Mouse (Mus musculus) heart, embryonic 15.5 days (tissue): Measurements from ENCODE around the gene Pltp. TPM values are rescaled to one million over a fixed set of nuclear protein-coding genes. Genes with fewer than 3 reads are reported as not detected.

ENCODE experiments used
- ATAC-seq: fragments of 200-750 bp; cut with Nextera tagmentation; replicated peaks from 2 replicates; pipeline ENCODE4 v1.8.0; 2017; ENCODE audit warnings: low read depth, moderate TSS enrichment; ENCODE audit not compliant: insufficient number of reproducible peaks, insufficient read depth, low FRiP score
- H3K27ac ChIP-seq: fragments of 300-500 bp; sonication (generic); 2 replicates; pipeline ENCODE4 v1.5.1; 2015; ENCODE audit warnings: mild to moderate bottlenecking, inconsistent platforms
- H3K27me3 ChIP-seq: fragments of 300-500 bp; sonication (generic); 2 replicates; pipeline ENCODE4 v1.6.1; 2015; ENCODE audit warnings: inconsistent platforms
- H3K36me3 ChIP-seq: fragments of 300-500 bp; sonication (generic); 2 replicates; pipeline ENCODE4 v1.6.1; 2015; ENCODE audit warnings: mild to moderate bottlenecking, inconsistent platforms
- H3K4me1 ChIP-seq: fragments of 300-500 bp; sonication (generic); replicated peaks from 2 replicates; pipeline ENCODE4 v1.6.1; 2015; ENCODE audit warnings: inconsistent platforms
- H3K4me2 ChIP-seq: fragments of 300-500 bp; sonication (generic); 2 replicates; pipeline ENCODE4 v1.6.1; 2015; ENCODE audit warnings: inconsistent platforms, mild to moderate bottlenecking, moderate library complexity
- H3K4me3 ChIP-seq: fragments of 300-500 bp; sonication (generic); 2 replicates; pipeline ENCODE4 v1.5.1; 2015; ENCODE audit warnings: mild to moderate bottlenecking, inconsistent platforms
- H3K9ac ChIP-seq: fragments of 300-500 bp; sonication (generic); 2 replicates; pipeline ENCODE4 v1.6.1; 2015; ENCODE audit warnings: mild to moderate bottlenecking, inconsistent platforms
- H3K9me3 ChIP-seq: fragments of 300-500 bp; sonication (generic); replicated peaks from 2 replicates; pipeline ENCODE4 v1.6.1; 2016; ENCODE audit warnings: inconsistent platforms
- WGBS: fragments of 180-500 bp; shearing (Covaris S2); methylation state at CpG from one replicate; pipeline ENCODE4 v1.1.7; 2015; ENCODE audit warnings: mixed read lengths; 5-methylcytosine and 5-hydroxymethylcytosine counted together
- polyA plus RNA-seq: library from polyadenylated mRNA; unstranded; fragments of >200 nt; fragmentation: Nextera tagmentation; extraction: Ambion mirVana; gene quantifications from 2 replicates; pipeline ENCODE4 v1.2.1, GENCODE M21; 2015

The Pltp gene
- polyA plus RNA-seq, 1 experiment from 2014 or later = 14.0 TPM

DNA sequence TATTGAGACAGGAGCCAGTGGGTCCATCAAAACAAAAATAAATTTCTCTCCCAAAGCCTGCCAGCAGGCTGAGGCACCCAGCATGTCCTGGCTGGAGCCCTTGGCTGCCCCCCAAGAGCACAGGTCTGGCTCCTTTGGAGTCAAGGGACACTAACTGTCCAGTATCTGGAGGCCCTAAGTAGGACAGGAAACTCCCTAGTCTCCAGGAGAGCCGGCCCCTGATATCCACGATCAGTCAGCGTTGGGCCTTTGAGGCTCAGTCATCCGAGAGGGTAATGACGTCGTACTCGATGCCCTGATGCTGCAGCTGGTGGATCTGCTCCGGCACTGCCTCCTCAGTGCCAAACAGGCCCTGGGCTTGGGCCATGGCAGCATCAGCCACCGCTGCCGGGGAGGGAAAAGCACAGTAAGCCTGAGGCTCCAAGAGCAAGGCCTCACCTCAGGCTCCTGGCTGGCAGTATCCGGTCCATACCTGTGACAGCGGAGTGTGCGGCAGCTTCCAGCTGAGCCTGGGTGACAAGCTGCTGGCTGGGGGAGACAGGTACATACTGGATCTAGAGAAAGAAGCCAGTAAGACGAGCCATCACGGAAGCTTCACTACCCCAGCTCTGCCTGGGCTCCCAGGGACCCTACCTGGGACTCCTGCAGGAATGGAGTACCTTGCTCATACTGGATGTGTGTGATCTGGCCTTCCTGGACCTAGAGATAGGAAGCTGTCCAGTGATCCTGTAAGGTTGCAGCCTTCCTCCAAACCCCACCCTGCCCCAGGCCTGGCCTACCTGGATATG, 34.6 kb upstream of the Pltp start:
- H3K27ac ChIP-seq = no peak overlapping the region
- ATAC-seq = no peak
- WGBS = 83% methylated on average over 15 of the region's 15 CpGs
- H3K36me3 ChIP-seq = peaks cover 98% of the 10 kb centered on the region
- H3K4me3 ChIP-seq = no peak overlapping the region
- no peak overlapping the region for H3K9ac ChIP-seq
- H3K9me3 ChIP-seq = no peaks in the 10 kb centered on the region
- H3K27me3 ChIP-seq = no peaks in the 10 kb centered on the region
- no peaks in the 10 kb centered on the region for H3K4me1 ChIP-seq
- H3K4me2 ChIP-seq = no peak overlapping the region

DNA sequence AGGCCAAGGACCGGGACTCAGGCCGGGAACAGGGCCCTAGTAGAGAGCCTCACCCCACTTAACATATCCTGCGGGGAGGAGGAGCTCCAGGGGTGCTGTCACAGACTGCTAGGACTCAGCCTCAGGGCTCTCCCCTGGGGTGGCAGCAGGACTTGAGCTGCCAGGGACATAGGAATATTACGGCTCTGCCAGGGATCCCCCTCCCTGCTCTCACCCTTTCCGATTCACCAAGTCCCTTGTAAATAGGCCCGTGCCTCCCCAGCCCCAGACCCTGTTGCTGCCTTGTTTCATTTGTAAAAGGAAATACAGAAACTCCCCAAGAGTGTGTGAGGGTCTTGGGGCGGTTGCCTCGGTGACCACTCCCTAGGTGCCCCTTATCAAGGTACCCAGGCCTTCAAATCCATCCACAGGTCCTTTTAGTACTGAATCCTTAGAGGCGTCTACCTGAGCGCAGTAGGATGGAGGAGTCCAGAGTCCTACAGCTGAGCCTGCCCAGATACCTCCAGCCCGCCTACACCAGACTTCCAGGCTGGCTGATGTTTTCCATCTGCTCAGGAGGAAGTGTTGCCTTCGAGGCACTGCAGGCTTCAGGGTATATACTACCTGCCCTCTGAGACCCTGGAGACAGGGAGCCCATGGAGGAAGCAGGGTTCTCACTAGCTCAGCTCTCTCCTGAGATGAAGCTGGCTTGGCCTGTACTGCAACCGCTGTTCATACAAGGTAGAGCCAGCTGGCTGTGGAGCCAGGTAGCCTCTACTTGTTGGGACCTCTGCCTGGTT, 33.7 kb upstream of the Pltp start:
- H3K4me3 ChIP-seq = no peak overlapping the region
- no peaks in the 10 kb centered on the region for H3K9me3 ChIP-seq
- WGBS = 79% methylated on average over 13 of the region's 13 CpGs

DNA sequence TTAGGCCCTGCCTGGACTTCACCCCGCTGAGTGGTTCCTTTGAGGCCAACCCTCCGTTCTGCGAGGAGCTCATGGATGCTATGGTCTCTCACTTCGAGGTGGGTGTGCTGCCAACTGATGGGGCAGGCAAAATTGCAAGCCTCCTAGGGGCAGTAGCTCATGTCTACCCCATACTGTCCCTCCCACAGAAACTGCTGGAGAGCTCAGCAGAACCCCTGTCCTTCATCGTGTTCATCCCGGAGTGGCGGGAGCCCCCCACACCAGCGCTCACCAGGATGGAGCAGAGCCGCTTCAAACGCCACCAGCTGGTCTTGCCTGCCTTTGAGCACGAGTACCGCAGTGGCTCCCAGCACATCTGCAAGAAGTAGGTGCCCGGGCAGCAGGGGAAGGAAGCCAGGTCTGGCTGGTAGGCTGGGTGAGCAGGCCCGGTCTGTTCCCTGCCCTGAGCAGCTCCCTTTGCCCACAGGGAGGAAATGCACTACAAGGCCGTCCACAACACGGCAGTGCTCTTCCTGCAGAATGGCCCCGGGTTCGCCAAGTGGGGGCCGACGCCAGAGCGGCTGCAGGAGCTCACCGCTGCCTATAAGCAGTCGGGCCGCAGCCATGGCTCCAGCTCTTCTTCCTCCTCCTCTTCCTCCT, 33.0 kb upstream of the Pltp start:
- WGBS = 94% methylated on average over 24 of the region's 24 CpGs
- ATAC-seq = no peak
- H3K27me3 ChIP-seq = no peaks in the 10 kb centered on the region
- peaks cover 7% of the 10 kb centered on the region for H3K4me1 ChIP-seq
- H3K27ac ChIP-seq = no peak overlapping the region
- no peaks in the 10 kb centered on the region for H3K9me3 ChIP-seq
- H3K4me3 ChIP-seq = no peak overlapping the region
- no peak overlapping the region for H3K9ac ChIP-seq
- H3K4me2 ChIP-seq = no peak overlapping the region
- H3K36me3 ChIP-seq = peaks cover 97% of the 10 kb centered on the region

More for the DNA sequence above, 33.7 kb upstream of the Pltp start:
- Histone ChIP-seq H3K27ac (no peak overlapping the region), H3K4me2 (no peak overlapping the region), H3K27me3 (no peaks in the 10 kb centered on the region), H3K4me1 (no peaks in the 10 kb centered on the region), H3K9ac (no peak overlapping the region), H3K36me3 (peaks cover 100% of the 10 kb centered on the region)
- no peak for ATAC-seq

DNA sequence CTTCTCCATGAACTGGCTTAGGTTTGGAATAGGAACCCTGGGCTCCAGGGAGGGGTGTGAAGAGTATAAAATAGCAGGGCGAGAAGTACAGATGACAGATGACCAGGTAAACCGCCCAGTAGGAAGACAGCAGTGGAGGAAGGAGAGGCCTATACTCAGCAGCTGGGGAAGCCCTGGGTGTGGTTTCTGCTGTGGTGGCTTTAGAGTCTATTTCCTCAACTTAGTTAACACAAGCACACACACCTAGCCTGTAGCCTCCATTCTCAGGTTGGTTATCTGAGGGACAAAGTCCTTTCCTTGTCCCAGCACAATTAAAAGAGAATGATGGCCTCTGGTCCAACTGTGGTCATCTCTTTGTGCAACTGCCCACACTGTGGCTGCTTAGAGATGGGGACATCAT, 32.4 kb upstream of the Pltp start:
- H3K36me3 ChIP-seq = peaks cover 97% of the 10 kb centered on the region
- no peak overlapping the region for H3K4me3 ChIP-seq
- no peaks in the 10 kb centered on the region for H3K27me3 ChIP-seq
- 94% methylated on average over 2 of the region's 2 CpGs for WGBS
- H3K27ac ChIP-seq = no peak overlapping the region
- H3K4me1 ChIP-seq = peaks cover 10% of the 10 kb centered on the region
- no peaks in the 10 kb centered on the region for H3K9me3 ChIP-seq
- H3K4me2 ChIP-seq = no peak overlapping the region
- H3K9ac ChIP-seq = no peak overlapping the region
- ATAC-seq = no peak

DNA sequence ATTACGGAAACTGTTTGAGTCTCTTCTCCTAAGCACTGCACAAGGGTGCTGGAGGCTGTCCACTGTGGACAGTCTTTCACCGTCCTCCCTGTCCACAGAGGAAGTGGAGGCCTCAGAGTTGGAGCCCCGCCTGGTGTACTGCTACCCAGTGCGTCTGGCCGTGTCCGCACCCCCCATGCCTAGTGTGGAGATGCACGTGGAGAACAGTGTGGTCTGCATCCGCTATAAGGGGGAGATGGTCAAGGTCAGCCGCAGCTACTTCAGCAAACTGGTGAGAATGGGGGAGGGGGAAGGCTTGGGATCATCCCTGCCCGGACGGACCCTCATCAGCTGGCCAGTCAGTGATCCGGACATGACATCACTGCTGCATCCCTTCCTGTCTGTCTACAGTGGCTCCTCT, 31.5 kb upstream of the Pltp start:
- WGBS = 75% methylated on average over 12 of the region's 12 CpGs
- no peak for ATAC-seq
- peaks cover 10% of the 10 kb centered on the region for H3K4me1 ChIP-seq

DNA sequence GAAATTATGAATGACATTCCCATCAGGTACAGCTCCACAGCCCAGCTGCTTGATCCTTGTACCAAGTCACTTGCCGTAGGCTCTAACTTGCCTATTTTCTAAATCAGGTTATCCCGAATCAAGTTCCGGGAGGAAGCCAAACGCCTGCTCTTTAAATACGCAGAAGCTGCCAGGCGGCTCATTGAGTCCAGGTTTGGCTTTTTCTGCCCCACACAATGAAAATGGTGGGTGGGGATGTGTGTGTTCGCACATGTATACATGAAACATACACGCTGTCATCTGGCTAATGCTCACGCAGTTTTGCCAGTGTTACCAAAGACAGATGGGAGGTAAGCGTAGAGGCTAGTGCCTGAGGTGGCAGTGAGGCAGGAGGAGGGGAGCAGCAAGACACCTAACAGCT, 29.1 kb upstream of the Pltp start:
- H3K9me3 ChIP-seq = no peaks in the 10 kb centered on the region
- ATAC-seq = no peak
- H3K27ac ChIP-seq = no peak overlapping the region
- H3K4me2 ChIP-seq = no peak overlapping the region
- no peaks in the 10 kb centered on the region for H3K27me3 ChIP-seq
- WGBS = 93% methylated on average over 10 of the region's 10 CpGs
- no peak overlapping the region for H3K4me3 ChIP-seq
- peaks cover 10% of the 10 kb centered on the region for H3K4me1 ChIP-seq
- peaks cover 76% of the 10 kb centered on the region for H3K36me3 ChIP-seq
- H3K9ac ChIP-seq = no peak overlapping the region

More for the DNA sequence above, 31.5 kb upstream of the Pltp start:
- no peak overlapping the region for H3K4me3 ChIP-seq
- no peaks in the 10 kb centered on the region for H3K9me3 ChIP-seq
- no peaks in the 10 kb centered on the region for H3K27me3 ChIP-seq
- no peak overlapping the region for H3K4me2 ChIP-seq
- peaks cover 93% of the 10 kb centered on the region for H3K36me3 ChIP-seq
- no peak overlapping the region for H3K9ac ChIP-seq
- H3K27ac ChIP-seq = no peak overlapping the region

DNA sequence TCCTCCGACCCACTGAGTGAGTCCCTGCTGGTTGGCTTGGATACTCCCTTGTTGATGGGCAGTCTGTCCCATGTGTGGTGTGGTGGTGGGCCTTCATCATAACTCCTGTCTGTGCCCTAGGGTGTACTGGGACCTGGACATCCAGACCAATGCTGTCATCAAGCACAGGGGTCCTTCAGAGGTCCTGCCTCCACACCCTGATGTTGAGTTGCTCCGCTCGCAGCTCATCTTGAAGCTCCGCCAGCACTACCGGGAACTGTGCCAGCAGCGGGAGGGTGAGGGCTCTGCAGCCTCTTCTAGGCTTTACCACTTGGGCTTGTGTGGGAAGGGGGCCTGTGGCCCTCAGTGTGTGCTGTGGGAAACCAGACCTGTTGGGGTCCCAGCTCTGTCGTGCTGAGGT, 28.3 kb upstream of the Pltp start:
- peak; percentile 48 for ATAC-seq
- 27% methylated on average over 7 of the region's 7 CpGs for WGBS
- H3K27ac ChIP-seq = peak overlapping the region; percentile 2; the same call in 1 of the 2 replicates
- no peak overlapping the region for H3K4me3 ChIP-seq
- no peaks in the 10 kb centered on the region for H3K9me3 ChIP-seq
- H3K9ac ChIP-seq = no peak overlapping the region
- peaks cover 14% of the 10 kb centered on the region for H3K4me1 ChIP-seq
- no peaks in the 10 kb centered on the region for H3K27me3 ChIP-seq
- H3K36me3 ChIP-seq = peaks cover 67% of the 10 kb centered on the region
- H3K4me2 ChIP-seq = no peak overlapping the region

DNA sequence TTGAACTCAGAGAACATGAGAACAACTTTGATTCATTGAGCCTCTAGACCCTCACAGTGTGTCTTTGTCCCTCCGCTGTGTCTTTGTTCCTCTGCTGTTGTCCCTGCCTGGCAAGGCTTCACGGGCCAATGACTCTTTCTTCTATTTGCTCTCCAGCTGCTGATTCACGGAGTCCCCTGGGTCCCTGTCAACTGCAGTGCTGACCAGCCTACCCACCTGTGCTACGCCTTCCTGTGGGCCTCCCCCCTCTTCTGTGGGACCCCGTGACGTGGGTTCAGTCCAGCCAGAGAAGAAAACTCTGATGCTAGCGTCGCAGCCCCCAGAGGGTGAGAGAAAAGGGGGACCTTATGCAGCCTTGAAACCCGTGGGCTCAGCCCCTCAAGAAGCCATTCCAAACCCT, 25.1 kb upstream of the Pltp start:
- 85% methylated on average over 9 of the region's 9 CpGs for WGBS
- ATAC-seq = no peak
- H3K36me3 ChIP-seq = peaks cover 36% of the 10 kb centered on the region

DNA sequence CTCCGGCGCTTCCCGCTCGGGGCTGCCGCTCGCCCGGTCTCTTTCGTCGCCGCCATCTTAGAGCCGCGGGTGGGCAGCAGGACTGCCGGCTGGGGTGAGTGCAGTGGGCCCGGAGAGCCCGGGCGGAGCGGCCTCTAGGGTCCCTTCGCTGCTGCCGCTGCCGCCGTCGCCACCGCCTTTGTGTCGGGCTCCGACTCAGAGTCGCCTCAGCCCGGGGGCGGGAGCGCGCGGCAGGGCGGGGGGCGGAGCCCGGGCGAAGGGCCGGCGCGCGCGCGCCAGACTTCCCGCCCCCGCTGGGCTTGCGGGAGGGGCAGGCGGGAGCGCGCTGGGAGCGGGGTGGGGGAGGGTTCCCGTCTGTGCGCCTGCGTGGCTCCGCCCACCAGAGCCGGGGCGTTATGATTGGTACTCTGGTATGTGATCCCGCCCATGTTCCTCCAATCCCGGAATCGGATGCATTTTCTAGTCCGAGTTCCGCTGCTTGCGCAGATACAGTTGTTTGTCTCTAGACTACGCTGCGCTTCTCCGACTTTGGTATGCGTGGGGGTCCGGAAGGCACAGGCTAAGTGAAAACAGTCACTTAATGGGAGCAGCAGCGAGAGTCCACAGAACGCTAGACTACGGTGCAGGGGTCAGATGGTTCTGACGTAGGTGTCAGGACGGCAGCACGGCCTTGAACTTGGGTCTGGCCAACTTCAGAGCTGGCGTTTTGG, 22.2 kb upstream of the Pltp start:
- H3K4me1 ChIP-seq = peaks cover 30% of the 10 kb centered on the region
- peak overlapping the region; percentile 81 for H3K4me2 ChIP-seq
- peak; percentile 87 for ATAC-seq
- H3K9ac ChIP-seq = peak overlapping the region; percentile 100
- H3K27ac ChIP-seq = peak overlapping the region; percentile 100
- under 1% methylated on average over 64 of the region's 72 CpGs for WGBS
- H3K27me3 ChIP-seq = no peaks in the 10 kb centered on the region
- peak overlapping the region; percentile 96 for H3K4me3 ChIP-seq
- no peaks in the 10 kb centered on the region for H3K9me3 ChIP-seq
- peaks cover 12% of the 10 kb centered on the region for H3K36me3 ChIP-seq

More for the DNA sequence above, 25.1 kb upstream of the Pltp start:
- no peak overlapping the region for H3K27ac ChIP-seq
- H3K4me3 ChIP-seq = no peak overlapping the region
- H3K4me2 ChIP-seq = no peak overlapping the region
- H3K9me3 ChIP-seq = no peaks in the 10 kb centered on the region
- H3K4me1 ChIP-seq = peaks cover 28% of the 10 kb centered on the region
- H3K27me3 ChIP-seq = no peaks in the 10 kb centered on the region
- H3K9ac ChIP-seq = no peak overlapping the region

DNA sequence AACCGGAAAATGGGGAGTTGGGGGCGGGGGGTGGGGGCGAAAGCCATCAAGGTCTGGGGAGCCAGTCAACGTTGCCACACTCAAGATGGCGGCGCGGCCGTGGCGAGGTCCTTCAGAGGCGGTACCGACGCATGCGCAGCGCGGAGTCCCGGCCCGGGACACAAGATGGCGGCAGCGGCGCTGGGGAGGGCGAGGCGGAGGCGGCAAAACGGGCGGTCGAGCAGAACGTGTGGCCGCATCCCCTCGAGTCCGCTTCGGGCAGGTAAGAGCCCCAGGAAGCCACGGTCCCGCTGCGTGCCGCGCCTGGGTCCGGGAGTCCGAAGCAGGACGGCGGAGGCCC, 21.7 kb upstream of the Pltp start, which contains the start of gene Pcif1:
Gene Pcif1, plus strand, starts transcription at position 77 of the 340 bp plus-strand sequence.
- Histone ChIP-seq H3K36me3 (peaks cover 11% of the 10 kb centered on the region), H3K9me3 (no peaks in the 10 kb centered on the region), H3K9ac (peak within 1 kb of the TSS; percentile 100), H3K4me1 (peaks cover 35% of the 10 kb centered on the region), H3K4me2 (peak within 1 kb of the TSS; percentile 81), H3K27me3 (no peaks in the 10 kb centered on the region), H3K27ac (peak within 1 kb of the TSS; percentile 100), H3K4me3 (peak within 1 kb of the TSS; percentile 96)
- ATAC-seq = peak; percentile 88
- under 1% methylated on average over 39 of the region's 40 CpGs for WGBS
